Mouse (Mus musculus) colon, adult 2 months (tissue): ENCODE data around the gene Ptpro. TPM values are rescaled to one million over a fixed set of nuclear protein-coding genes. Genes with fewer than 3 reads are reported as not detected.

Experiments used
- polyA plus RNA-seq: library from polyadenylated mRNA; depleted of rRNA; stranded (reverse); fragments of >200 nt; gene quantifications from 2 replicates; pipeline ENCODE4 v1.2.3, GENCODE M21; 2012; rRNA removed

Gene Ptpro
- polyA plus RNA-seq = 2.4 and 2.7 TPM in 2 replicates

GRCm38 (mm10) chr6:137252194-137252886, at the start of gene Ptpro:
Gene Ptpro, plus strand, starts transcription at chr6:137252319.

Other genes with a start within 250 kb of the Ptpro start
- 6.8 and 13.4 TPM in 2 replicates for gene Rerg, start 81.8 kb upstream of the Ptpro start, polyA plus RNA-seq